Mouse (Mus musculus) cerebellum, adult 8-10 months (tissue): ENCODE data around the gene Tmem53.

Source experiments
- DNase-seq: peaks from one replicate; pipeline ENCODE4 v3.0.0; 2022

The Tmem53 gene

DNA sequence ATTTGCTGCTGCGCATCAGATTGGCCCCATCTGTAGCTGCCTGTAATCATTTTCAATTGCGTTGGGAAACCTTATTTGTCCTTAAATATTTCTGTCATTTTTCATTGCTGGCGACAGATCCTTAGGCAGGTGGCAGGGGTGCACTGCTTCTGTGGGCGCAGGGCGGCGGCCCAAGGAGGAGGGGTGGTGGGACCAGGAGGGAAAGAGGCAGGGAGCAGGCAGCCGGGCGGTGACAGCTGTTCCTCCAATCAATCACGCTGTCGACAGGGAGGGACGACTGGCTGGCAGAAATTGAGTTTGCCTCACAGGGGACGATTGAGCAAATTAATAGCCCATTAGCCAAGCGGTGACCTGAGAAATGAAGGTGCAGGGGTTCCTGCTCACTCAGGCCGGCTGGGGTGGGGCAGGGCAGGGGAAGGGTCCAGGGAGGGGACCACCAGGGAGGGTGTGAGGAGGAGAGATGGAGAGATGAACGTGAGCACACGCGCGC lies 66.0 kb downstream of the Tmem53 start:
- DNase-seq: no peak
